Mouse (Mus musculus): Measurements from ENCODE around the gene Npas2. TPM values are rescaled to one million over a fixed set of nuclear protein-coding genes. Genes with fewer than 3 reads are reported as not detected.

Gene Npas2
- polyA plus RNA-seq (2015; fragmentation: Nextera tagmentation; extraction: Ambion mirVana), result 0.72 and 0.80 TPM in 2 replicates

DNA sequence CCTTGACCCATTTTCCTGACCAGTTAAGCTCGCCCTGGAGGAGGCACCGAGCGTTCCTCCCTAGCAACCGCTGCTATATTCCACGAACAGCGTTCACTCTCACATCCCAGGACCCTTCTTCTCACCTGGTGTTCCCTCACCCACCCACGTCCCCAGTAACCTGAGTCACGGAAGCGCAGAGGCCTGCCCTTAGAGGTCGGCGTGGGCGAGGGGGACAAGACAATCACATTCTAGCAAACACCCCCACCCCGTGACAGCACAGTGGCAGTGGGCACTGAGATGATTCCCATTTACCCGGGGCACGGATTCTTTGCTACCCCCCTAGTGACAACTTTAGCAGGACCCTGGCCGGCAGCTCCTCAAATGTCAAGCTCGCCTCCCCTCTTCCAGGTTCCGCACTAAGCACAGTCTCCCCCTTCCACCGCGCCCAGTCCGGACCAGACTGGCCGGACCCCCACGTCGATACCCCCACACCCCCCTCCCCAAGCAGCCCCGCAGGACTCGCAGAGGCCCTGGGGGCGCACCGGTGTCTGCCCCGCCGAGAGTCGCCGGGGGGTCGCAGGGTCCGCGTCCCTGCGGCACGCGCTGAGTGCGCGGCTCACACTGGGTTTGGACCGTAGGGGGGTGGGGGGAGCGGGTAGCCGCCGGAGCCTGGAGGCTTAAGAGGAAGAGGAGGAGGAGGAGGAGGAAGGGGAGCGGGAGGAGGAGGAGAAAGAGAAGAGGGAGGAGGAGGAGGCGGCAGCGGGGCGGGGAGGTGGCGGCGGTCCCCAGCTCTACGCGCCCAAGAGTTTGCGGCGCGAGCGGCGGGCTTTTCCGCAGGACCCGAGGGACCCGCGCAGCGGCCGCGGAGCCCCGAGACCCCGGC lies at the start of gene Npas2:
Gene Npas2, plus strand, starts transcription at position 735 of the 865 bp plus-strand sequence.
- H3K36me3 ChIP-seq, result no peaks in the 10 kb centered on the region
- H3K9me3 ChIP-seq, result no peaks in the 10 kb centered on the region
- peak; percentile 39; the same call in 1 of the 2 replicates for ATAC-seq (ENCODE audit: low FRiP score, low read depth)
- WGBS, result under 1% methylated on average over 53 of the region's 66 CpGs
- H3K27ac ChIP-seq, result no peak within 1 kb of the TSS
- H3K9ac ChIP-seq, result peak within 1 kb of the TSS; percentile 73
- H3K27me3 ChIP-seq, result peaks cover 69% of the 10 kb centered on the region
- H3K4me3 ChIP-seq, result peak within 1 kb of the TSS; percentile 73
- peaks cover 29% of the 10 kb centered on the region for H3K4me1 ChIP-seq
- H3K4me2 ChIP-seq (replicated peaks), result peak within 1 kb of the TSS; percentile 98

DNA sequence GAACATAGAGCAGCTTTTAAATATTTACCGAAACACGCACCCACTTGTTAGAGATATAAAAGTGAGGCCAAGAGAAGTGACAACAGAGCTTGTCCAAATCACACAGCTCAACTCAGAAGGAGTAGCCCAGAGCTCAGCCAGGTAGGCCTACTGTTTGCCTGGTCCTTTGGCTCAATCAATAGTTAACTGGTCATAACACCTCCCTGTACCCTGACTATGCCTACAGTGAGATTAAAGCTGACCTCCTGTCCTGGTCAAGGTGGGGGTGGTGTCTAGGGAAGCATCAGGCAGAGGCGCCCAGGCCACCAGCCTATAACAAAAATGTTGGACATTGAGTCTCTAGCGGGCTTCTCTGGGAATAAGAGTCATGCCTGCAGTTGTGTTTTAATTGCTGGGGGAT lies 36.8 kb upstream of the Npas2 start:
- no peak overlapping the region for H3K4me3 ChIP-seq
- no peak overlapping the region for H3K4me2 ChIP-seq (replicated peaks)
- H3K9me3 ChIP-seq, result no peaks in the 10 kb centered on the region
- no peaks in the 10 kb centered on the region for H3K36me3 ChIP-seq
- 88% methylated on average over 4 of the region's 4 CpGs for WGBS
- H3K9ac ChIP-seq, result no peak overlapping the region
- ATAC-seq (ENCODE audit: low FRiP score, low read depth), result no peak
- no peak overlapping the region for H3K27ac ChIP-seq
- H3K4me1 ChIP-seq, result no peaks in the 10 kb centered on the region
- no peaks in the 10 kb centered on the region for H3K27me3 ChIP-seq

DNA sequence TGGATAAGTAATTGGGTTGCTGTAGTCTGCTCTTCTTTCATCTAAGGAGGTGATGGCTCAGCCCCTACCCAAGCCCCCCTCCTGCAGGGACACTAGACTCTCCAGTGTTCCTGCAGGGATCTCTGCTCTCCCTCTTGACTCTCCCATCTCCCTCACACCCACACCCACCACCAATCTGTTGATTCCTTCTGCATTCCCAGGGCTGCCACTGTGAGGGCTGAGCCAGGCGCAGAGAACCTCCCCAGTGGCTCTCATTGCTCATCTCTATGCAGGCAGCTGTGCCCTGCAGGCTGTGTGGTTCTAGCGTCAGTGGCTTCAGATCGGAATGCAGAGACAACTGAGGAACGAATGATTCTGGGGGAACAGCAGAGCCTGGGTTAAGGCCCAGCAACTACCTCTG lies 33.4 kb upstream of the Npas2 start:
- no peak overlapping the region for H3K27ac ChIP-seq
- 55% methylated on average over 4 of the region's 4 CpGs for WGBS
- H3K9me3 ChIP-seq, result peaks cover 2% of the 10 kb centered on the region; the same call in 1 of the 2 replicates
- no peak overlapping the region for H3K9ac ChIP-seq
- H3K4me3 ChIP-seq, result no peak overlapping the region
- no peaks in the 10 kb centered on the region for H3K27me3 ChIP-seq
- no peak overlapping the region for H3K4me2 ChIP-seq (replicated peaks)
- H3K4me1 ChIP-seq, result no peaks in the 10 kb centered on the region
- ATAC-seq (ENCODE audit: low FRiP score, low read depth), result no peak
- no peaks in the 10 kb centered on the region for H3K36me3 ChIP-seq

DNA sequence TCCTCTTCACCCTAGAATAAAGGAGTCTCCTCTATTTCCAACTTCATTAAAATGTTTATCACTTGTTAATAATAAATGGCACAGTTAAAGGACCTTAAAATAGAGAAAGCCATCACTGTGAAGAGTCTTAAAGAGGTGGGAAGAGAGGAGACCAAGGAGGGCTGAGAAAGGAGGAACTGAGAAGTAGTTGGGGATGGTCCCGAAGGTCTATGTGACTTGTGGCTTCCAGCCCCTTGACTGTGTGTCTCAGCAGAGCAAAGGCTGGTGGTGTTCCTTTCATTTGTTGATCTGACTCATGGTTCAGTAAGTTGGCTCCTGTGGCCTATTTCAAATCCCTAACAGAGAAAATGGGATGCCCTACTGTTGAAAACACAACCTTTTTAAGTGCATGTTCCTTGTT lies 30.5 kb upstream of the Npas2 start:
- H3K9me3 ChIP-seq, result peaks cover 2% of the 10 kb centered on the region; the same call in 1 of the 2 replicates
- no peaks in the 10 kb centered on the region for H3K36me3 ChIP-seq
- no peak overlapping the region for H3K4me3 ChIP-seq
- H3K4me2 ChIP-seq (replicated peaks), result no peak overlapping the region
- WGBS, result 81% methylated on average over 1 of the region's 1 CpGs
- no peak for ATAC-seq (ENCODE audit: low FRiP score, low read depth)
- no peak overlapping the region for H3K9ac ChIP-seq
- H3K27ac ChIP-seq, result no peak overlapping the region
- H3K27me3 ChIP-seq, result no peaks in the 10 kb centered on the region
- no peaks in the 10 kb centered on the region for H3K4me1 ChIP-seq

DNA sequence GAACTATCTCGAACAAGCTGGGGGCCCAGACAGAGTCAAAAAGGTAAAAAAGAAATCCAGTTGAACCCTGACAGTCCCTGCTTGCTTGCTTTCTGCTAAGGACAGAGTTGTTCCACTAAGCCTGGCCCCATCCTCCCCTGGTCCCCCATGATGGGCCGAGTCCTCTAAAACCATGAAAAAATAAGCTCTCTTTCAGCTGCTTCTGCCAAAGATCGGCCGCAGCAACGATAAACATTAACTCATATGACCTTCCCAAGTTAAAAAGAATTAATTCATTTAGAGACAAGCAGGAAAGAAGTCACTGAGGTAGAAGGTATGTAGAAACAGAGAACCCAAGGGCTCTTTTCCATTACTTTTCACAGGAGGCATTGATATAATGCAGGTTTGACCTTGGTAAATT lies 16.8 kb upstream of the Npas2 start:
- no peaks in the 10 kb centered on the region for H3K27me3 ChIP-seq
- no peak overlapping the region for H3K4me2 ChIP-seq (replicated peaks)
- H3K4me3 ChIP-seq, result no peak overlapping the region
- ATAC-seq (ENCODE audit: low FRiP score, low read depth), result no peak
- WGBS, result 89% methylated on average over 5 of the region's 5 CpGs
- no peaks in the 10 kb centered on the region for H3K4me1 ChIP-seq
- no peak overlapping the region for H3K9ac ChIP-seq
- H3K9me3 ChIP-seq, result no peaks in the 10 kb centered on the region
- no peak overlapping the region for H3K27ac ChIP-seq
- no peaks in the 10 kb centered on the region for H3K36me3 ChIP-seq

DNA sequence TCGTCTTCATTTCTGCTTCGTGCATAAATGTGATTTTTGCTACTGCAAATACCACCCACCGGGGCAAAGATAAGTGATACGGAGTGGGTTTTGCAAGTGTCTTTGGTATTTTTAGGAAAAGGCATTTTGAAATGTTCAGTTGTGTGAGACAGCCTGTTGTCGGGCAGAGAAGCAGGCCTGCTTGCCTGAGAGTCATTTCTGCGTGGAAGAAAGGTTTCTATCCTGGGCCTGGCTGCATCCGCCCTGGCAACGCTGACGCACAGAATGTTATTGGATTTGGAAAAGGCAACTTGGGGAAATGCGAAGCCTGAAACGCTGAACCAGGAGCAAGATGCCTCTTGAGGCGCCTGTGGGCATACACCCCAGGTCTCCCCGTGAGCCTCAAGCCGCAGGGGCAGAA lies 16.3 kb upstream of the Npas2 start:
- Histone ChIP-seq H3K27me3 (no peaks in the 10 kb centered on the region), H3K4me1 (no peaks in the 10 kb centered on the region), H3K9me3 (no peaks in the 10 kb centered on the region), H3K9ac (no peak overlapping the region), H3K36me3 (no peaks in the 10 kb centered on the region), H3K4me3 (no peak overlapping the region), H3K27ac (no peak overlapping the region), H3K4me2 (replicated peaks) (no peak overlapping the region)
- no peak for ATAC-seq (ENCODE audit: low FRiP score, low read depth)
- WGBS, result 92% methylated on average over 14 of the region's 14 CpGs

DNA sequence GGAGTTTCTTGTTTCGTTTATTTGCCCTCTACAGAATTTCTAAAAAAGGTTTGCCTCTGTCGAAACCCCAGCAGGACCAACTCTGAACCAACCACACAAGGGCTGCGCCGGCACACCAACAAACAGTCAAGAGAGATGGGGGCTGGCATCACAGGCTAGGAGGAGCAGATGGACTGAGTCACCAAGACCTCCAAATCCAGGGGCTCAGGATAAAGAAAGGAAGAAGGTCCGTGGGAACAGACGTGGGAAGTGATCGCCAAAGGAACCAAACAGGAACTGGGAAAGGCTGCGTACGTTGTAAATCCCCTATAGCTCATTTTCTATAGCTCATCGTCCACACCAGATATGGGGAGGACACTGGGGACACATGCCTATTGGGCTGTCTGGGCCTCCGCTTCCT lies 13.7 kb upstream of the Npas2 start:
- ATAC-seq (ENCODE audit: low FRiP score, low read depth), result no peak
- WGBS, result 94% methylated on average over 11 of the region's 11 CpGs

DNA sequence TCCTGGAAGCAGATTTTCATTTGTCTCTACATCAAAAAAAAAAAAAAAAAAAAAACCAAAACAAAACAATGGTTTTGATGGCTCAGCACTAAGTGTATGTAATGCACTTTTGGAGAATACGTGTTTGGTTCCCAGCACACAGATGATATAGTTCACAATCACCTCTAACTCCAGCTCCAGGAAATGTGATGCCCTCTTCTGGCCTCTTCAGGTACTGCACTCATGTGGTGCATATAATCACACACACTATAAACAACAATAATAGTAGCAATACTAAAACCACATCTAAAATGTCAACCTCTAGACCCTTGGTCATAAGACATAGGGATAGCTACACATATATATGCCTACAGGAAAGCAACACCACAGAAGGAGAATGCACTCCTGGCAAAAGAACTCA lies 13.0 kb upstream of the Npas2 start:
- Histone ChIP-seq H3K4me2 (replicated peaks) (no peak overlapping the region), H3K9me3 (no peaks in the 10 kb centered on the region), H3K9ac (no peak overlapping the region), H3K27ac (no peak overlapping the region), H3K27me3 (no peaks in the 10 kb centered on the region), H3K36me3 (no peaks in the 10 kb centered on the region), H3K4me1 (no peaks in the 10 kb centered on the region), H3K4me3 (no peak overlapping the region)
- 88% methylated on average over 1 of the region's 1 CpGs for WGBS
- no peak for ATAC-seq (ENCODE audit: low FRiP score, low read depth)

More for the DNA sequence above, 13.7 kb upstream of the Npas2 start:
- Histone ChIP-seq H3K4me2 (replicated peaks) (no peak overlapping the region), H3K4me3 (no peak overlapping the region), H3K4me1 (no peaks in the 10 kb centered on the region), H3K36me3 (no peaks in the 10 kb centered on the region), H3K27me3 (no peaks in the 10 kb centered on the region), H3K9me3 (no peaks in the 10 kb centered on the region), H3K9ac (no peak overlapping the region), H3K27ac (no peak overlapping the region)

DNA sequence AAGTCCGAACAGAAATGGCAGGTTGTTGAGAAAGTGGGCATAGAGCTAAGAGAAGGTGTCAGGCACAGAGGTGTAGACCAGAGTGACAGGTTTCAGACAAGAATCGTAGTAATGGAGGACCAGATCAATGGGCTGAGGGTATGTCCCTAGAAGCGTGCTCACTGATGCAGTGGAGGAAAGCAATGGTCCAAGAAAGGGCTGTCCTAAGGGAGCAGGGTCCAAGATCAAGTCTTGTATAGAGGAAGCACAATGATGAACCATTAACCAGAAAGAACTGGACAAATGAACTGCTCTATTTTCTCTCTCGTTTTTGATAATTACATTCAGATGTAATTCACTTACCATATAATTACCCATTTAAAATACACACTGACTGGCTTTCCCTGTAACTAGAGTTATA lies 11.6 kb upstream of the Npas2 start:
- ATAC-seq (ENCODE audit: low FRiP score, low read depth), result no peak
- no peak overlapping the region for H3K4me3 ChIP-seq
- no peaks in the 10 kb centered on the region for H3K27me3 ChIP-seq
- H3K4me2 ChIP-seq (replicated peaks), result no peak overlapping the region
- 77% methylated on average over 4 of the region's 4 CpGs for WGBS
- no peaks in the 10 kb centered on the region for H3K36me3 ChIP-seq
- H3K9ac ChIP-seq, result no peak overlapping the region
- no peaks in the 10 kb centered on the region for H3K4me1 ChIP-seq
- H3K9me3 ChIP-seq, result no peaks in the 10 kb centered on the region
- H3K27ac ChIP-seq, result no peak overlapping the region

DNA sequence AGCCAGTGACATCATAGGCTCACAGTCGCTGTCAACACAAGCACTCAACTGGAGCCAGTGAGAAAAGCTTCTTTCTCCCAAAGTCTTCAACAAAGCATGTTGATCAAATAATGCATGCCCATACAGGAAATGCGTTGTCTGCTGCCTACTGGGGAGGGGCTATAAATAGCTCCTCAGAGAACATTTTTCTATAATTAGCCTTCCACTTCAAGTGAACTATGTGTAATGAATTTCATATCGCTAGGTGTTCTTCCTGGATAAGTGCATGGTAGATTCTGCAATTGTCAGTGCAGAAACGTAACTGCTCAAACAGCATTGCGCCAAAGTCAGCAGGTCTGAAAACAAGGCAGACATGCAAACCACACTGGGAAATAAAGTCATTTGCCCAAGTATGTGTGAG lies 7.7 kb upstream of the Npas2 start:
- Histone ChIP-seq H3K27ac (no peak overlapping the region), H3K9me3 (no peaks in the 10 kb centered on the region), H3K4me3 (no peak overlapping the region), H3K27me3 (peaks cover under 1% of the 10 kb centered on the region; the same call in 1 of the 2 replicates), H3K4me1 (no peaks in the 10 kb centered on the region), H3K4me2 (replicated peaks) (no peak overlapping the region), H3K36me3 (no peaks in the 10 kb centered on the region), H3K9ac (no peak overlapping the region)
- 80% methylated on average over 5 of the region's 5 CpGs for WGBS
- no peak for ATAC-seq (ENCODE audit: low FRiP score, low read depth)

DNA sequence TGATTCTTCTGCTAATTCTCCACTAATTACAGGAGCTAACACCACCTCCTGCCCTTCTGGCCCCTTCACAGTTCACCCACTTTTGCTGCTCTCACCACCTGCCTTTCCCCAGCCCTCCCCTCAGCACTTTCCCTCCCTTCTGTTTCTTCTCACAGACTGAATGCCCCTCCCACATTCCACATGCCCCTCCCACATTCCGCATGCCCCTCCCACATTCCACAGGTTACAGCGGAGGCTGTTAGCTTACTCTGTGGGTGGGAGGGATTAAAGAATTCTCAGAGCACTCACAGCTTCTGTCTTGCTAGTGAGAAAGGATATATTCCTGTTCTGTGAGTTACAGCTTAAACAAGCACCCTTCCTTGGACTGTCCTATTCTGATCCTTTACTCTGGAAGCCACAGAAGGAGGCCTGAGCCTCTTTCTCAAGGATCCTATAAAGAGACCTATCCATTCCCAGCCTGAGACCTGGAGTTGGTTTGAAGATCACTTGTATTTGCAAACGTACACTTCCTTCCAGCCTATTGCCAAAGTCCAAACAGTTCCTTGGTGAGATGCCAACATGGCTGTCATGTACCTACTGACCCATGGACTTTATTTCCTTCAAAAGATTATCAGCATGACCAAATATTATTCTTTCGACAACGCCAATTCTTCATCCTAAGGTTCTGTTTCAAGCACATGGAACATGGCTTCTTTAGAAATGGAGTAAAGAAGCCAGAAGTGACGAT lies 6.7 kb upstream of the Npas2 start:
- 56% methylated on average over 6 of the region's 6 CpGs for WGBS
- Histone ChIP-seq H3K36me3 (no peaks in the 10 kb centered on the region), H3K9me3 (no peaks in the 10 kb centered on the region), H3K27ac (no peak overlapping the region), H3K4me2 (replicated peaks) (no peak overlapping the region), H3K27me3 (peaks cover 9% of the 10 kb centered on the region; the same call in 1 of the 2 replicates), H3K9ac (no peak overlapping the region), H3K4me3 (no peak overlapping the region), H3K4me1 (no peaks in the 10 kb centered on the region)
- ATAC-seq (ENCODE audit: low FRiP score, low read depth), result no peak

DNA sequence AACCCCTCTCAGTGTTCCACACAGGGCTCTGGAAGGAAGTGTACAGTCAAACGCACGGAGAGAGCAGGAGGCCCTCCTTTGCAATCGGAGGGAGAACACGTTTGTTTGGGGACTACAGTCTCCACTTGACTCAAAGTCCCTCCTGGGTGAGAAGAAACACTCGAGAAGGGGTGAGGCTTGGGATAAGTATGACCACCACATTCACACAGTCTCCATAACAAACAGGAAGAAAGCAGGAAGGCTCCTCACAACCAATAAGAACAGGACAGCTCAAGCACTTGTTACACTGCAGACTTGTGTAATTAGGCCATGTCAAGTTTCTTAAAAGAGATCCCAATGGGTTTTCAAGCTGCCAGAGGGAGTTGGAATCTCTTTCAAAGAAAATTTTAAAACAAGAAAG lies 2.4 kb upstream of the Npas2 start:
- peaks cover 51% of the 10 kb centered on the region for H3K27me3 ChIP-seq
- no peak for ATAC-seq (ENCODE audit: low FRiP score, low read depth)
- 70% methylated on average over 5 of the region's 5 CpGs for WGBS
- no peak overlapping the region for H3K9ac ChIP-seq
- H3K36me3 ChIP-seq, result no peaks in the 10 kb centered on the region
- no peak overlapping the region for H3K4me3 ChIP-seq
- peaks cover 24% of the 10 kb centered on the region for H3K4me1 ChIP-seq
- H3K4me2 ChIP-seq (replicated peaks), result no peak overlapping the region
- no peak overlapping the region for H3K27ac ChIP-seq
- no peaks in the 10 kb centered on the region for H3K9me3 ChIP-seq
